Mouse (Mus musculus) cerebellum, adult 11 months (tissue): Measurements from ENCODE around the gene Olfr1251.
"Not testable (repeated sequence)": the region's sequence is repeated elsewhere in the genome, so short reads cannot be mapped to it uniquely, and the experiment has no call there.

Experiments used
- DNase-seq: peaks from one replicate; pipeline ENCODE4 v3.0.0; 2022

Gene Olfr1251

DNA sequence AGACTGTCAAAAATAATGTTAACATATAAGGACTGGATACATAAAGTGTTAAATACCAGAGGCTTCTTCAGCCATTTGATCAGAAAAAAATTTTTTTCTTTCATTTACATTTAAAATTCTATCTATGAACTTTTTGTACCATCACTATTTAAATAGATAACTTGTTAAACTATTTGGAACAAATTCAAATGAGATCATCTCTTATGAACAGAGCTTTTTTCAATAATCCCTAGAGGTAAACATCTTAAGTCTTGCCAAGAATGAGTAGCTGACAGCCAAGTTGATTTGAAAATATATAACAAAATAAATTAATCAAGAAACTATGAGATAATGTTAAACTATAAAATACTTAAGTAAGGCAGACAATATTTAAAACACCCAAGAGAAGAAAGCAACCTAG is at the start of gene Olfr1251:
TSS of gene Olfr1251 (minus strand) at position 101 of the 400 bp plus-strand sequence.
- DNase-seq, result no peak

DNA sequence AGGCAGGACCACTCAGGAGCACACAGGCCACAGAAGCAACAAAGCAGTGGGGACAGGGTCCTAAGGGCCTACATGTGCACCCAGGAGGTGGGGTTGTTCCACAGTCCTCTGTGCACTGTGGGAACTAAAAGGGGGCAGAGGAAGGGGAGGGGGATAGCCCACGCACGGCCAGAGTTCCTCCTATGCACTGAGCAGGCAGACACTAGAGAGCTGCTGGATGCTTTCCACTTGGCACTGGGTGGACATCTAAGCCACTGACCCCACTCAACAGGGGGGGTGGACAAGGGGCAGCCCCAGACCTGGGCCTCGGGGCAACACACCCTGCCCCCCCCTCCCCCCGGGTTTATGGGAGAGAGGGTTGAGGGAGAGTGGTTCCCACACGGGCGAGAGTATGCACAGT is 20.2 kb upstream of the Olfr1251 start:
- DNase-seq, result no peak

DNA sequence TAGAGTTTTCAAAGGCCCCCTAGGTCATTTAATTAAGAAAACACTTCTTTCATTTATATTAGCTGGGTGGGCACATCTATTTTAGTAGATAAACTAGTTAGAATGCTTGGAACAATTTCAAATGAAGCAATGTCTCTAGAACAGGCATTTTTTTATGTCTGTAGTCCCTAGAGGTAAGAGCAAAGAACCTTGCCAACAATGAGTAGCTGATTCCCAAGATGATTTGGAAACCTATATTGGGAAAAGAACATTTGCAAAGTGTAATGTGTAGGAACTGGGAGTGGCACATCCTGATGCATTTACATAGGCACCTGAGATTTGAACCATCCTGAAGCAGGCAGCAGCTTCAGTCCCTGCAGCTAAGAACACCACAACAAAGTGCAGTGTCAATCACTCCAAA is 10.4 kb downstream of the Olfr1251 start, which contains the start of gene Olfr1250:
TSS of gene Olfr1250 (minus strand) at position 101 of the 400 bp plus-strand sequence.
- DNase-seq, result no peak

DNA sequence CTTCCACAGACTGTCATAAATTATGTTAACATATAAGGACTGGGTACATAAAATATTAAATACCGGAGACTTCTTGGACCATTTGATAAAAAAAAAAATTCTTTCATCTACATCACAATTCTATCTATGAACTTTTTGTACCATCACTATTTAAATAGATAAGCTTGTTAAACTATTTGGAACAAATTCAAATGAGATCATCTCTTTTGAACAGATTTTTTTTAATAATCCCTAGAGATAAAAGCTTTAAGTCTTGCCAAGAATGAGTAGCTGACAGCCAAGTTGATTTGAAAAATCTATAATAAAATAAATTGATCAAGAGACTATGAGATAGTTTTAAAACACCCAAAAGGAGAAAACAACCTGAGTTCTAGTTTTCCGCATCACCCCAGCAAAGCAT is 36.9 kb downstream of the Olfr1251 start, which contains the start of gene Olfr1249:
TSS of gene Olfr1249 (minus strand) at position 101 of the 400 bp plus-strand sequence.
- DNase-seq, result no peak

DNA sequence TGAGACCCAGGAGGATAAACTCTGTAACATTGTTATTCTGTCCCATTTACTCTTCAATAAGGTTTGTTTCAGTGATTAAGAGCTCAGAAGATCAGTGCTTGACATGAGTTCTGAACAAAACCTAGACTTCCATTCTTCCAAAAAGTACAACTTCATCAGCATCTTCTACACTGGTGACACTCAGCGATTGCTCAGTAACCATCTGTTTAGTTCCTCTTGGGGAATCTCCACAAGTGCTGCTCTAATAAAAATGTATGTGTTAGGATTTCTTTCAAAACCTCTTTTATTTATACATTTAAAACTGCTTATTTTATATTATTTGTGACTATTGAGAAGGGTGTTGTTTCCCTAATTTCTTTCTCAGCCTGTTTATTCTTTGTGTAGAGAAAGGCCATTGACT is 53.6 kb downstream of the Olfr1251 start, which contains the start of gene Olfr1248:
TSS of gene Olfr1248 (minus strand) at position 101 of the 400 bp plus-strand sequence.
- DNase-seq, result not testable (repeated sequence)
